Mouse (Mus musculus): ENCODE data around the gene Olfr938. TPM values are rescaled to one million over a fixed set of nuclear protein-coding genes. Genes with fewer than 3 reads are reported as not detected.

Gene Olfr938
- not detected for polyA plus RNA-seq (2014; fragmentation: Illumina TruSeq; extraction: RNeasy Lipid Tissue Mini Kit (QIAGEN cat#74804); ENCODE audit: low read depth, low replicate concordance)

DNA sequence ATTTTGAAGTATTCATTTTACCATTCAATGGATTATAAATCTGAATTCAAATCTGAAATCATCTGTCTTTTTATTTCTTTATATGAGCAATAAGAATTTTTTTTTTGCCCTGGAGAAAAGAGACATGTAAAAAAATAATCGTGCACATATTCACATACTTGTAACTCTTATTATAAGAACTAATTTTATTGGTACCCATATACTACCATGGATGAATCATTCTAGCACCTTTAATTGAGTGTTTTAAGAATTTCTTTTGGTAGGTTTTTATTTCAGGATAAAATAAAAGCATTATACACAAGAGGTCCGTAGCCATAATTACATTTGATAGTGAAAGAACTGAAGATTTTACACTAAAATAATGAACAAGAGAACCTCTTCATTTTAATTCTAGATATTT is at the start of gene Olfr938:
TSS of gene Olfr938 (minus strand) at position 101 of the 400 bp plus-strand sequence.

DNA sequence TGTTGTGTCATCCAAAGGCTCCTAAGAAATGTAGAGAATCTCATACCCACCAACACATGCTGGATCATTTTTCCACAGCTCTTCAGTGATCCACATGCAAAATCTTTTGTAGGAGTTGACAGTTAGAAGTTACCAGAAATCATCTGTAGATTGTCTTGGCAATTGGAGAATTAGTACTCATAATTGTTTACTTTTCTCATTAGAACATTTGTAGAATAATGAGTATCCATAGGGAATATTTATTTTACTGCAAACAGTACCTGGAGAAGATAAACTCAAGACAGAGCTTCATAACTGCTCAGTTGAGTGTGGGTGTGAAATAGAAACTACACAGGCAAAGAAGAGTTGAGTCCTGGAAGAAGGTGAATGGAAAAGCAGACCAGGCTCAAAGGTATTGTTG is 49.1 kb upstream of the Olfr938 start, which contains the start of gene Olfr27:
TSS of gene Olfr27 (plus strand) at position 301 of the 400 bp plus-strand sequence.

GRCm38 (mm10) chr9:39064851-39065250 is 13.8 kb downstream of the Olfr938 start, which contains the start of gene Olfr937:
Olfr937 (minus strand) TSS chr9:39064951.

Other genes with a start within 250 kb of the Olfr938 start
- not detected for gene Olfr924, start 234.4 kb downstream of the Olfr938 start, polyA plus RNA-seq (2014; fragmentation: Illumina TruSeq; extraction: RNeasy Lipid Tissue Mini Kit (QIAGEN cat#74804); ENCODE audit: low read depth, low replicate concordance)
- gene Olfr26, start 223.8 kb downstream of the Olfr938 start, polyA plus RNA-seq (2014; fragmentation: Illumina TruSeq; extraction: RNeasy Lipid Tissue Mini Kit (QIAGEN cat#74804); ENCODE audit: low read depth, low replicate concordance): not detected
- gene Olfr926, start 201.8 kb downstream of the Olfr938 start, polyA plus RNA-seq (2014; fragmentation: Illumina TruSeq; extraction: RNeasy Lipid Tissue Mini Kit (QIAGEN cat#74804); ENCODE audit: low read depth, low replicate concordance): not detected
- not detected for gene Olfr930, start 149.1 kb downstream of the Olfr938 start, polyA plus RNA-seq (2014; fragmentation: Illumina TruSeq; extraction: RNeasy Lipid Tissue Mini Kit (QIAGEN cat#74804); ENCODE audit: low read depth, low replicate concordance)
- not detected for gene Olfr933, start 106.6 kb downstream of the Olfr938 start, polyA plus RNA-seq (2014; fragmentation: Illumina TruSeq; extraction: RNeasy Lipid Tissue Mini Kit (QIAGEN cat#74804); ENCODE audit: low read depth, low replicate concordance)
- not detected for gene Olfr934, start 90.6 kb downstream of the Olfr938 start, polyA plus RNA-seq (2014; fragmentation: Illumina TruSeq; extraction: RNeasy Lipid Tissue Mini Kit (QIAGEN cat#74804); ENCODE audit: low read depth, low replicate concordance)
- not detected for gene Olfr935, start 79.2 kb downstream of the Olfr938 start, polyA plus RNA-seq (2014; fragmentation: Illumina TruSeq; extraction: RNeasy Lipid Tissue Mini Kit (QIAGEN cat#74804); ENCODE audit: low read depth, low replicate concordance)
- gene Olfr146, start 55.5 kb downstream of the Olfr938 start, polyA plus RNA-seq (2014; fragmentation: Illumina TruSeq; extraction: RNeasy Lipid Tissue Mini Kit (QIAGEN cat#74804); ENCODE audit: low read depth, low replicate concordance): not detected
- not detected for gene Olfr937, start 13.9 kb downstream of the Olfr938 start, polyA plus RNA-seq (2014; fragmentation: Illumina TruSeq; extraction: RNeasy Lipid Tissue Mini Kit (QIAGEN cat#74804); ENCODE audit: low read depth, low replicate concordance)
- not detected for gene Olfr27, start 49.2 kb upstream of the Olfr938 start, polyA plus RNA-seq (2014; fragmentation: Illumina TruSeq; extraction: RNeasy Lipid Tissue Mini Kit (QIAGEN cat#74804); ENCODE audit: low read depth, low replicate concordance)
- not detected for gene Olfr943, start 87.4 kb upstream of the Olfr938 start, polyA plus RNA-seq (2014; fragmentation: Illumina TruSeq; extraction: RNeasy Lipid Tissue Mini Kit (QIAGEN cat#74804); ENCODE audit: low read depth, low replicate concordance)
- not detected for gene Olfr944, start 123.0 kb upstream of the Olfr938 start, polyA plus RNA-seq (2014; fragmentation: Illumina TruSeq; extraction: RNeasy Lipid Tissue Mini Kit (QIAGEN cat#74804); ENCODE audit: low read depth, low replicate concordance)
- gene Olfr1537, start 171.1 kb upstream of the Olfr938 start, polyA plus RNA-seq (2014; fragmentation: Illumina TruSeq; extraction: RNeasy Lipid Tissue Mini Kit (QIAGEN cat#74804); ENCODE audit: low read depth, low replicate concordance): not detected
- gene Olfr945, start 197.9 kb upstream of the Olfr938 start, polyA plus RNA-seq (2014; fragmentation: Illumina TruSeq; extraction: RNeasy Lipid Tissue Mini Kit (QIAGEN cat#74804); ENCODE audit: low read depth, low replicate concordance): not detected
- gene Olfr948, start 247.2 kb upstream of the Olfr938 start, polyA plus RNA-seq (2014; fragmentation: Illumina TruSeq; extraction: RNeasy Lipid Tissue Mini Kit (QIAGEN cat#74804); ENCODE audit: low read depth, low replicate concordance): not detected